Mouse (Mus musculus) kidney, embryonic 14.5 days (tissue): ENCODE measurements at regions not wholly inside any gene's neighbourhood (a gene's known extent, or its start where the extent isn't known, plus 50 kb on each side); places are given as distances from the start of the nearest gene placed in this dataset.

ENCODE experiments used
- ATAC-seq: fragments of 200-750 bp; cut with Nextera tagmentation; 2 replicates; pipeline ENCODE4 v1.8.0; 2017; ENCODE audit warnings: moderate number of reproducible peaks, mild to moderate bottlenecking, moderate TSS enrichment, moderate library complexity; ENCODE audit not compliant: low FRiP score, low TSS enrichment
- H3K27ac ChIP-seq: fragments of 300-500 bp; sonication (generic); 2 replicates; pipeline ENCODE4 v1.5.1; 2014; ENCODE audit warnings: low read depth, mild to moderate bottlenecking, low read length, moderate library complexity, mixed read lengths
- H3K27me3 ChIP-seq: fragments of 300-500 bp; sonication (generic); 2 replicates; pipeline ENCODE4 v1.6.1; 2014; ENCODE audit warnings: mild to moderate bottlenecking, low read length; ENCODE audit not compliant: control insufficient read depth, insufficient read depth
- H3K36me3 ChIP-seq: fragments of 300-500 bp; sonication (generic); 2 replicates; pipeline ENCODE4 v1.6.1; 2014; ENCODE audit warnings: low read length, mixed read lengths; ENCODE audit not compliant: control insufficient read depth, insufficient read depth
- H3K4me1 ChIP-seq: fragments of 300-500 bp; sonication (generic); 2 replicates; pipeline ENCODE4 v1.6.1; 2014; ENCODE audit warnings: low read length, mixed read lengths; ENCODE audit not compliant: control insufficient read depth, insufficient read depth
- H3K4me2 ChIP-seq: fragments of 300-500 bp; sonication (generic); replicated peaks from 2 replicates; pipeline ENCODE4 v1.6.1; 2014; ENCODE audit warnings: low read depth, mild to moderate bottlenecking, low read length
- H3K4me3 ChIP-seq: fragments of 300-500 bp; sonication (generic); 2 replicates; pipeline ENCODE4 v1.5.1; 2014; ENCODE audit warnings: mild to moderate bottlenecking, low read length
- H3K9ac ChIP-seq: fragments of 300-500 bp; sonication (generic); 2 replicates; pipeline ENCODE4 v1.6.1; 2014; ENCODE audit warnings: low read depth, mild to moderate bottlenecking, low read length, moderate library complexity
- H3K9me3 ChIP-seq: fragments of 300-500 bp; sonication (generic); 2 replicates; pipeline ENCODE4 v1.6.1; 2016; ENCODE audit warnings: low read length; ENCODE audit not compliant: control insufficient read depth
- WGBS: fragments of 180-500 bp; shearing (Covaris S2); extraction: QIAGEN DNeasy Blood & Tissue Kit; methylation state at CpG from one replicate; pipeline ENCODE4 v1.1.7; 2014; 5-methylcytosine and 5-hydroxymethylcytosine counted together

GRCm38 (mm10) chr12:79932905-79933304 is 179.9 kb downstream of the Zfp36l1 start:
- no peak overlapping the region for H3K27ac ChIP-seq
- H3K4me3 ChIP-seq, result no peak overlapping the region
- H3K4me1 ChIP-seq, result peaks cover 61% of the 10 kb centered on the region
- H3K9me3 ChIP-seq, result no peaks in the 10 kb centered on the region
- ATAC-seq, result no peak
- no peak overlapping the region for H3K4me2 ChIP-seq
- no peaks in the 10 kb centered on the region for H3K27me3 ChIP-seq
- WGBS, result 59% methylated on average over 7 of the region's 7 CpGs
- H3K9ac ChIP-seq, result no peak overlapping the region
- H3K36me3 ChIP-seq, result no peaks in the 10 kb centered on the region

- ATAC-seq, result peak; percentile 79
- Histone ChIP-seq H3K27me3 (no peaks in the 10 kb centered on the region), H3K9me3 (no peaks in the 10 kb centered on the region), H3K27ac (peak overlapping the region; percentile 97; the same call in 1 of the 2 replicates), H3K9ac (no peak overlapping the region), H3K4me3 (no peak overlapping the region), H3K4me2 (no peak overlapping the region), H3K36me3 (no peaks in the 10 kb centered on the region), H3K4me1 (peaks cover 61% of the 10 kb centered on the region)
- WGBS, result 33% methylated on average over 5 of the region's 5 CpGs
Observed at GRCm38 (mm10) chr12:79931455-79931854, 181.4 kb downstream of the Zfp36l1 start.

DNA sequence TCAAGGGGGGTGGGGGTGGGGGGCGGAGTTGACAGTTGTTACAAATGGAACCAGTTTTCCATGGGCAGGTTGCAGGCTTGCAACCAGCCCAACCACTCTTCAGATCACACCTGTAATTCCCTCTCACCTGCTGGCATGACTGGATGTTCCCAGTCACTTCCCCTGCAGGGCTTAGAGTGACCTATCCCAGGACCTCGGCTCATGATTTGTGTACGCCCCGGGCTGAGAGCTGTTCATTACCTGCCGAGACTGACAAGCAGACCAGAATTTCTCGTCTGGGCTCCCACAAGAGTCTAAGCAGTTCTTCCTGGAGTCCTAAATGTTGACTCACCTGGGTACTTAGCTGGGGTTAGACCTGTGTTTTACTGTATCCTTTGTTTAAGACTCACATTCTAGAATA is 183.0 kb downstream of the Zfp36l1 start:
- Histone ChIP-seq H3K4me2 (no peak overlapping the region; the same call in 1 of the 2 replicates), H3K9ac (no peak overlapping the region), H3K9me3 (no peaks in the 10 kb centered on the region), H3K27me3 (no peaks in the 10 kb centered on the region), H3K27ac (peak overlapping the region; percentile 97), H3K4me1 (peaks cover 69% of the 10 kb centered on the region), H3K36me3 (no peaks in the 10 kb centered on the region), H3K4me3 (no peak overlapping the region)
- ATAC-seq, result no peak
- 37% methylated on average over 6 of the region's 6 CpGs for WGBS

DNA sequence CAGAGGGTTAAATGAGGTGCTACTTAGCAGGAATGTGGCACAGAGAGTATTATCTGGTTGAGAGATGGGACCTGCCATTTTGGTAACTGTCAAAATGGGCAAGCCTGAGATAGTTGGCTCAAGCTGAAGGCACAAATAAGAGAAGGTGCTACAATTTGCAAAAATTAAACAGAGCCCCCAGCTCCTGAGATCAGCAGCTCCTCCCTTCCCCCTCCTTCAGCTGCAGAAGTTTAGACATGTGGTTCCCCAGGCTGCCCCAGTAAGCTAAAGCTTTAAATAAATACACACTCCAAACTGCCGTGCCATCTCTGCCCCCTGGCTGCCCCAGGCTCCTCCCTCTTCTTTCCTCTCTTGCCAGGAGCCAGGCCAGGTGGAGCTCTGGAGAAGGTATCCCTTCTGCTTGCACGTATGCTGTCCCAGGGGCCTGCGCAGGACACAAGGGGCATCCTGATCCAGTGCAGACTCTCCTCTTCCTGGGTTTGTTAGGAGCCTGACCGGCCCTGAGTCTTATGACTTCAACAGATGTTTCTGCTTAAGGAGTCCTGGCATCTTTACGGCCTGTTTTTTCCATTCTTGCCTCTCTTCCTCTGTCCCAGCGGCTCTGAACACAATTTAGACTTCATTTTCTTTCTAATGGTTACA is 184.0 kb downstream of the Zfp36l1 start:
- peak; percentile 69 for ATAC-seq
- Histone ChIP-seq H3K4me3 (no peak overlapping the region), H3K27me3 (no peaks in the 10 kb centered on the region), H3K4me2 (no peak overlapping the region; the same call in 1 of the 2 replicates), H3K4me1 (peaks cover 75% of the 10 kb centered on the region), H3K36me3 (no peaks in the 10 kb centered on the region), H3K9me3 (no peaks in the 10 kb centered on the region), H3K27ac (peak overlapping the region; percentile 97), H3K9ac (0 out of 2 replicates have a peak overlapping the region, but pooled peaks have one; percentile 20)
- 16% methylated on average over 6 of the region's 6 CpGs for WGBS

- no peaks in the 10 kb centered on the region for H3K27me3 ChIP-seq
- no peaks in the 10 kb centered on the region for H3K36me3 ChIP-seq
- ATAC-seq, result peak; percentile 50
- peak overlapping the region; percentile 97 for H3K27ac ChIP-seq
- H3K4me1 ChIP-seq, result peaks cover 73% of the 10 kb centered on the region
- no peak overlapping the region for H3K9ac ChIP-seq
- H3K4me2 ChIP-seq, result no peak overlapping the region
- 31% methylated on average over 4 of the region's 4 CpGs for WGBS
- no peaks in the 10 kb centered on the region for H3K9me3 ChIP-seq
- H3K4me3 ChIP-seq, result no peak overlapping the region
Observed at GRCm38 (mm10) chr12:79928298-79928697, 184.5 kb downstream of the Zfp36l1 start.

- peak overlapping the region; percentile 32 for H3K9ac ChIP-seq
- 34% methylated on average over 6 of the region's 6 CpGs for WGBS
- H3K27ac ChIP-seq, result peak overlapping the region; percentile 87
- no peaks in the 10 kb centered on the region for H3K27me3 ChIP-seq
- no peaks in the 10 kb centered on the region for H3K9me3 ChIP-seq
- H3K4me1 ChIP-seq, result peaks cover 62% of the 10 kb centered on the region
- no peak overlapping the region for H3K4me2 ChIP-seq
- no peak for ATAC-seq
- no peak overlapping the region for H3K4me3 ChIP-seq
- H3K36me3 ChIP-seq, result no peaks in the 10 kb centered on the region
Observed at GRCm38 (mm10) chr12:79925704-79926588, 186.9 kb downstream of the Zfp36l1 start.

GRCm38 (mm10) chr12:79924921-79925703 is 187.7 kb downstream of the Zfp36l1 start:
- 17% methylated on average over 16 of the region's 16 CpGs for WGBS

GRCm38 (mm10) chr12:79923811-79924210 is 189.0 kb downstream of the Zfp36l1 start:
- Histone ChIP-seq H3K9me3 (no peaks in the 10 kb centered on the region; the same call in 1 of the 2 replicates), H3K36me3 (no peaks in the 10 kb centered on the region), H3K27ac (no peak overlapping the region), H3K9ac (no peak overlapping the region), H3K4me1 (peaks cover 44% of the 10 kb centered on the region), H3K4me2 (no peak overlapping the region), H3K4me3 (no peak overlapping the region), H3K27me3 (no peaks in the 10 kb centered on the region)
- WGBS, result 82% methylated on average over 6 of the region's 6 CpGs
- ATAC-seq, result no peak

More at GRCm38 (mm10) chr12:79924921-79925703, 187.7 kb downstream of the Zfp36l1 start:
- Histone ChIP-seq H3K27me3 (no peaks in the 10 kb centered on the region), H3K36me3 (no peaks in the 10 kb centered on the region), H3K27ac (peak overlapping the region; percentile 87), H3K4me3 (no peak overlapping the region), H3K9ac (peak overlapping the region; percentile 32), H3K9me3 (no peaks in the 10 kb centered on the region; the same call in 1 of the 2 replicates), H3K4me2 (peak overlapping the region; percentile 8; the same call in 1 of the 2 replicates), H3K4me1 (peaks cover 57% of the 10 kb centered on the region)
- ATAC-seq, result no peak
